Mouse (Mus musculus) Patski (cell line): ENCODE measurements around the gene Sapcd2. TPM values are rescaled to one million over a fixed set of nuclear protein-coding genes. Genes with fewer than 3 reads are reported as not detected.

Experiments used
- ATAC-seq: fragments of 100-300 bp; one replicate; pipeline ENCODE4 v1.8.0; 2021
- CTCF ChIA-PET: fragments of 350-600 bp; sonication (Branson Sonifier 250); formaldehyde crosslinking; loops from one replicate; lab custom pipeline; 2022; ENCODE audit warnings: inconsistent platforms; lab: Charles Lee
- POLR2A ChIA-PET: fragments of 350-600 bp; sonication (Branson Sonifier 250); formaldehyde crosslinking; loops from one replicate; lab custom pipeline; 2022; ENCODE audit warnings: antibody characterized with exemption, inconsistent platforms; lab: Charles Lee
- DNase-seq: peaks from one replicate; pipeline ENCODE4 v3.0.0-alpha.2; 2011; ENCODE audit warnings: low read depth, low spot score
- H3K27me3 ChIP-seq: fragments of 371-371 bp; one replicate; pipeline ENCODE4 v1.5.1; 2021
- CTCF ChIP-seq: fragments of 100-300 bp; IDR thresholded peaks from one replicate; pipeline ENCODE4 v1.5.1; 2021
- in situ Hi-C: fragments of 300-500 bp; cut with MboI; formaldehyde crosslinking; loops from 3 replicates; pipeline ENCODE4 v1.11.1; 2018; ENCODE audit warnings: low pct_unique_long_range_greater_than_20kb, mixed read lengths
- polyA plus RNA-seq: library from polyadenylated mRNA; unstranded; gene quantifications from one replicate; pipeline ENCODE4 v1.2.3, GENCODE M21; 2021

The Sapcd2 gene
- 11.4 TPM for polyA plus RNA-seq

DNA sequence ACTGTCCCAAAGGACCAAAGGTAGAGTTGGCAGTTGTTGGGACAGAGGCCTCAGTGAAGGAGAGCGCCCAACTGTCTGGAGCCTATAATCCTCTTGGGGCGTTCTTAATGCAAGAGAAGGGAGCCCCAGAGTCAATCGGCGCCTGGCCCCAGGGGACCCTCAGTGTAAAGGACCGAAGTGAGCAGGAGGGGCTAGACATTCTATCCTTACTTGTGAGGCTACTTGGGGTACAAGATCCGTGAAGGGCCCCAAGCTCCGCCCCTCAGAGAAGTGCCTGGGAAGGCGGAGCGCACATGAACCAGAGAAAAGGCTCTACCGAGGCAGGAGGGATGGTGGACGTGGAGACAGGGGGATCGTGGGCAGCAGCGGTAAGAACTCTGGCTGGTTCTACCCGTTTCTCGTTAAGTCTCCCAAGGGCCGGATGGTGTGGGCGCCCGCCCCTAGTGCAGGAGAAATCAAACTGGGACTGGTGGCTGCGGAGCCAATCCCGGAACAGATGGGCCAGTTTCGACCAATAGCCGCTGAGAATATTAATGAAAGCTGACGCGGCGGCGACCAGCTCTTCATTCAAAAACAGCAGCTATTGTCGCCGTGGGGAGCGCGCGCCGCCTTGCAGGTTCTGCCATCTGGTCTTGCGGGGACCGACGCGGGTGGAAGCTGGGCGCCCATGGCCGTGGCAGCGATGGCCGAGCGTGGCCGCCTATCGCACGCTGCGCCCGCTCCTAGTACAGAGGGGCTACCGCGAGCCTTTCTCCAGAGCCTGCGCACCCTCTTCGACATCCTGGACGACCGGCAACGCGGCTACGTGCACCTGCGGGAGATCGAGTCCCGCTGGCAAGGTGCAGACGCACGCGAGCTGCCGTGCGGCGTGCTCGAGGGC is at the start of gene Sapcd2:
Gene Sapcd2 (plus strand): TSS at position 558 of the 880 bp plus-strand sequence.
- ATAC-seq, result peak; percentile 88

DNA sequence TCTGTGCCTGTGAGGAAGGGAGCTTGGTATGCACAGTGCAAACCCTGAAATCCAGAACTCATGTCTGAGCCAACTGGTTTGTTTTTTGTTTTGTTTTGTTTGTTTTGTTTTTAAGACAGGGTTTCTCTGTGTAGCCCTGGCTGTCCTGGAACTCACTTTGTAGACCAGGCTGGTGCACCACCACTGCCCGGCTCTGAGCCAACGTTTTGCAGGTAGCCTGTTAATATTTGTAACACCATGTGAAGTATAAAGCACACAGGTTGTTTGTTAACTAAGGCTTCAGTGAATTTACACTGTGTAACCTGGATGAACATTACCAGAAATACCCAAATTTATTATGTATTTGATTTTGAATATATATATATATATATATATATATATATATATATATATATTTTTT is 46.1 kb upstream of the Sapcd2 start:
- in situ Hi-C loops, result no loop called here
- no peak for ATAC-seq
- no peak for DNase-seq
- ChIA-PET CTCF (no interaction called here), POLR2A (no interaction called here)
- no peak for TF ChIP-seq CTCF
- H3K27me3 ChIP-seq, result peaks cover 28% of the 10 kb centered on the region

More for the DNA sequence above, at the start of gene Sapcd2:
- DNase-seq, result no peak
- in situ Hi-C loops, result no loop called here
- POLR2A ChIA-PET, result interaction anchor here (1.2 kb wide), 1 partner anchor 32 kb away, joined by 3 read pairs; no protein-coding TSS in a partner anchor
- CTCF ChIA-PET, result interaction anchor here (8.7 kb wide), 1 partner anchor 25 kb away, joined by 119 read pairs; the partner anchor contains the start of genes Entpd2 and Npdc1
- no peaks in the 10 kb centered on the region for H3K27me3 ChIP-seq
- no peak for TF ChIP-seq CTCF

DNA sequence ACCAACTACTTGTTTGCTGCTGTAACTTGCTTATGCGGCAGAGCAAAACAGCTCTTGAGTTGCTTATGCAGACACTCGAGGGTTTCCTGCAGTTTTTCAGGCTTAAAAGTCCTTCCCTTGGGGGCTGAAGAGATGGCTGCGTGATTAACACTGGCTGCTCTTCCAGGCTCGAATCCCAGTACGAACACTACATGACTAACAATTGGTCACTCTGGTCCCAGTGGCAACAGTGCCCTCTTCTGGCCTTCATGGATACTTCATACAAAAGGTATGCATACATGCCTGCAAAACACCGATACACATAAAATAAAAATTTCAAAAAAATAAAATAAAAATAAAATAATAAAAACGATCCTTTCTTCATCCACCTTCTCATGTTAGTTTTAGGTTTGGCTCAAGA is 43.7 kb upstream of the Sapcd2 start:
- DNase-seq (no peak), ATAC-seq (no peak)
- POLR2A ChIA-PET, result interaction anchor here (1.1 kb wide), 1 partner anchor 48 kb away, joined by 3 read pairs; no protein-coding TSS in a partner anchor
- in situ Hi-C loops, result no loop called here
- peak; percentile 71 for TF ChIP-seq CTCF
- CTCF ChIA-PET, result interaction anchor here (0.8 to 3.5 kb wide), 5 partner anchors 20 to 65 kb away, joined by 3 to 10 read pairs (median 4); no protein-coding TSS in a partner anchor
- peaks cover 19% of the 10 kb centered on the region for H3K27me3 ChIP-seq

DNA sequence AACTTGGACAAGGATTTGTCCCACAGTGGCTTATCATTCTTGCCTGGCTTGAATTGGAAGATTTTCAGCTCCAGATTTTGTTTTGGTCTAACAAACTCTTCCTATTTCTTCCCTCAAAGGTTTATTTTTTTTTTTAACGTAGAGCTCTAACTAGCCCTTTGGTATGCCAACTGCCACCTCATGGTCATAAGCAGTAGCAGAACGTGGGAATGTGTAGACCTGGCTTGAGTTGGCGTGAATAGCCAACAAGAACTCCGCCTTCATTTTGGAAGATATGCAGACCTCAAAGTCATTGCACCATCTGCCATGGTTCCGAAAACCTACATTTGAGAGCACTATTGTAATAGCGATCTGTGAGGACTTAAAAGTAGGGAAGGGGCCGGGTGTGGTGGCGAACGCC is 40.7 kb upstream of the Sapcd2 start:
- no peaks in the 10 kb centered on the region for H3K27me3 ChIP-seq
- ChIA-PET CTCF (no interaction called here), POLR2A (no interaction called here)
- no peak for ATAC-seq
- DNase-seq, result no peak
- no peak for TF ChIP-seq CTCF
- in situ Hi-C loops, result loop anchor here (5.0 kb wide), 1 partner anchor 54 kb away; no protein-coding TSS in a partner anchor

DNA sequence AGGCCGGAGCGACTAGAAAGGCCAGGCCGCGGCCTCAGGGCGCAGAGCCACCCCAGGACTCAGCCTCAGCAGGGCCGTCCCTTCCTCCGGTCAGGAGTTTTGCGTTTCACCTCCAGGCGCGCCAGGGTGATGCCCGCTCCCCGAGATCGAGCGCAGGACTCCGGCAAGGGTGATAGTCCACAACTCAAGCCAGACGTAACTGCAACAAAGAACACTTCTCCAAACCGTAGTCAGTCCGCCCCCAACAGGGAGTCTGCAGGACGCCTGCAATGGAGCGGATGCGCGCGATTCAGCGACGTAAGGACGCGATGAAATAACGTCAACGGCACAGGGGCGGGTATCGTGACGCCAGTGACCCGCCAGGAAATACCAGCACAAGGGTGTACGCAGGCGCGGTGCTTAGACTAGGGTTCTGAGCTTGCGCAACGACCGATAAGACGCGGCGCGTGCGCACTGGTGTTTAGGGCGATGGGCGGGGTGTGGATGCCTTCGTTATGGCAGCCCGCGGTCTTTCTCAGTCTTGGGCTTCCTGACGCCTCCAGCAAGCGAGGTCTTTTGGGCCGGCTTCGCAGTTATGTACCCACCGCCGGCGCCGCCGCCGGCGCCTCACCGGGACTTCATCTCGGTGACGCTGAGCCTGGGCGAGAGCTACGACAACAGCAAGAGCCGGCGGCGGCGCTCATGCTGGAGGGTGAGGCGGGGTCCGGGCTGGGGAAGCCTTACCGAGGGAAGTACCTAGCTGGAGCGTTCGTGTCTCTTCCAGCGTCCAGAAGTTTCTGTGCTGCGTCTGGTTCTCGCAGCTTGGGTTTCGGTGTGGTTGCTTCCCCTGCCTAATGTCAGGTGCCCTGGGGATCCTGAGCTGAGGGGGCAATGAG is 39.6 kb upstream of the Sapcd2 start, which contains the start of gene Man1b1:
Gene Man1b1 (plus strand): TSS at position 53 of the 875 bp plus-strand sequence.
- peak; percentile 94 for DNase-seq
- H3K27me3 ChIP-seq, result no peaks in the 10 kb centered on the region
- no peak for TF ChIP-seq CTCF
- ATAC-seq, result peak; percentile 69
- CTCF ChIA-PET, result no interaction called here
- POLR2A ChIA-PET, result interaction anchor here (1.2 kb wide), 1 partner anchor 17 kb away, joined by 4 read pairs; no protein-coding TSS in a partner anchor
- in situ Hi-C loops, result loop anchor here (5.0 kb wide), 1 partner anchor 55 kb away; no protein-coding TSS in a partner anchor

DNA sequence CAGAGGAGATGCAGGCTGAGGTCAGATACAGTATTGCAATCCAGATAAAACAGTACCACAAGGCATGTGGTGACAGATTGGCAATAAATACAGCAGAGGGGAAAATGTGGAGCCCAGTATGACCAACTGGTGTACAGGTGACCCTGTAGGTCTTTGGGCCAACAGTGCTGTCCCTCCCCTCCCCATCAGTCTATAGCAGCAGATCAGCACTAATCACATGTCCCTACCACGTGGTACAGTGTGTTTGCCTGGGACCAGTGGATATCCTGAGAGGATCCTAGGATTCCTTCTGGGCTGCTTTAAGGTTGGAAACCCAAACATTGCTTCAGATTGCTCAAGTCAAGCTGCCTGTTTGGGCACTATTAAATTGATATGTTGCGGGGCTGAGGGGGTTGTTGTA is 38.6 kb upstream of the Sapcd2 start:
- ATAC-seq (no peak), DNase-seq (no peak)
- TF ChIP-seq CTCF, result no peak
- ChIA-PET POLR2A (no interaction called here), CTCF (no interaction called here)
- in situ Hi-C loops, result loop anchor here (5.0 kb wide), 1 partner anchor 56 kb away; no protein-coding TSS in a partner anchor
- H3K27me3 ChIP-seq, result no peaks in the 10 kb centered on the region

DNA sequence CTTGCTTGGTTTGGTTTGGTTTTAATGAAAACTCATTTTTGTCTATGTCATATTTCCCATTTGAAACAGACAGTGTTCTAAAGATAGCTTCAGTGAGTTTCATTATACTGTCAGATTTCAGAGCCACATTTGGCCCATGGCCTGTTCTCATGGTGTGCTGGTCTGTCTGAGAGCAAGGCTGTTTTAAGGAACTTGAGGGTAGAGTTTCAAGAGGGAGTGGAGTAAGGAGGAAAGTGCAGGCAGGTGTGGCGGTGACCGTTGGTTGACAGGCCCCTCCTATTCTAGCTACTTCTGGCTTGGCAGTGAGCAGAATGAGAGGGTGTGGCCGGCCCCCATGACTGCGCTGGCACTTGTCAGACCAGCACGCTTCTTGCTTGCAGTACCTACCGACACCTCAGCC is 33.8 kb upstream of the Sapcd2 start:
- DNase-seq, result no peak
- POLR2A ChIA-PET, result no interaction called here
- no peak for TF ChIP-seq CTCF
- H3K27me3 ChIP-seq, result no peaks in the 10 kb centered on the region
- CTCF ChIA-PET, result no interaction called here
- in situ Hi-C loops, result no loop called here
- no peak for ATAC-seq

DNA sequence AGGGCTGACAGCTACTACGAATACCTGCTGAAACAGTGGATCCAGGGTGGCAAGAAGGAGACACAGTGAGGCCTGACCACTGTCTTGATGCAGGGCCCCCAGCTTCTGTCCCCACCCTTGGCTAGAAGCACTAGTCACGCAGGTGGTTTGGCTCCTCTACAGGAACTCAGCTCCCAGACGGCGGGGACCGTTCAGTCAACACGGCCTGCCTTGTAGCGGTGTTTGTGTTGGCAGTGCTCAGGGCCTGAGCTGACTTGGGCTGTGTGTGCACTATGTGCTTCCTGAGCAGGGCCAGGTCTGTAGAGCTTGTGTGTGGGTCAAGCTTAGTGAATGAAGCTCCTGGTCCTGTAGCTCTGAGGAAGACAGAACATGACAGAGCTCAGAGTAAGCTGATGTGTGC is 24.0 kb upstream of the Sapcd2 start:
- no peaks in the 10 kb centered on the region for H3K27me3 ChIP-seq

DNA sequence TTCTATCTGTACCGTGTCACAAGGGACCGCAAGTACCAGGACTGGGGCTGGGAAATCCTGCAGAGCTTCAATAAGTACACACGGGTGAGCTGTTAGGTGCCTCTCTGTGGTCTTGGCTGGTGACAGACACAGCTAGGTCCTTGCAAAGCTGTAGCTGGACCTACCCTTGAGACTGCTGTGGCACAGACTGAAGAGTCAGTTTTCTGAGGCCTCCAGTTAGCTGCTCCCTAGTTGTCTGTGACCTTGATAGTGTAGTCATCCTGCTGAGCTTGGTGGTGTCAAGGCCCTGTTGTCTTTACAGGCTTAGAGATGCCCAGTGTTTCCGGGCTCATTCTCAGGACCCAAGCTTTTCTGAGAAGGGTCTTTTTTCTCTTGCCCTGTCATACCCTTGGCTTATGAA is 22.6 kb upstream of the Sapcd2 start:
- DNase-seq (no peak), ATAC-seq (no peak)
- CTCF ChIA-PET, result interaction anchor here (1.4 kb wide), 3 partner anchors 11 to 57 kb away, joined by 3 to 6 read pairs (median 4); no protein-coding TSS in a partner anchor
- POLR2A ChIA-PET, result interaction anchor here (0.7 to 1.2 kb wide), 2 partner anchors 15 to 17 kb away, joined by 3 to 4 read pairs; partner anchors contain the start of gene Man1b1
- in situ Hi-C loops, result no loop called here
- H3K27me3 ChIP-seq, result no peaks in the 10 kb centered on the region
- no peak for TF ChIP-seq CTCF

More for the DNA sequence above, 24.0 kb upstream of the Sapcd2 start:
- ATAC-seq, result no peak
- ChIA-PET CTCF (no interaction called here), POLR2A (interaction anchor here (0.6 kb wide), 1 partner anchor 156 kb away, joined by 3 read pairs; no protein-coding TSS in a partner anchor)
- no peak for TF ChIP-seq CTCF
- DNase-seq, result no peak
- in situ Hi-C loops, result no loop called here

DNA sequence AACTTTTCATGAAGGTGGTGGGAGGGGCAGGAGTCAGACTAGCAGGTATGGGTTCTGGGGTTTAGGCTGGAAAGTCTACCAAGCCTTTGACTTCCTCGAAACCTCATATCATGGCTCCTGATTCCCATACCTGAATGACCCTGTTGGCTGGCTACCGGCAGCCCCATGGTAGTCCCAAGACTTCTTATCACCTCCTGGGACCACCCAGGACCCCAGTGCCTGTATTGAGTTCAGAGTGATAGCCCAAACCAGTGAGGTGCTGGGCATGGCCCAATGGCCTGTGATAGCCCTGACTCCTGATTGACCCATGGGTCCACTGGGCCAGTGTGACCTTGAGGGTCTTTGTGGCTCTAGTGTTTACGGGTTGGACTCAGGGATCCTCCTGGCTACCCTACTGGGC is 21.4 kb upstream of the Sapcd2 start:
- ChIA-PET CTCF (interaction anchor here (0.9 to 1.4 kb wide), 3 partner anchors 10 to 55 kb away, joined by 3 to 4 read pairs (median 3); no protein-coding TSS in a partner anchor), POLR2A (interaction anchor here (1.2 kb wide), 1 partner anchor 18 kb away, joined by 4 read pairs; the partner anchor contains the start of gene Man1b1)
- no peak for TF ChIP-seq CTCF
- H3K27me3 ChIP-seq, result no peaks in the 10 kb centered on the region
- DNase-seq, result no peak
- in situ Hi-C loops, result no loop called here
- no peak for ATAC-seq
